Mouse (Mus musculus) ES-Bruce4 (cell line): ENCODE results near the gene Fhl3.

Experiments used
- CTCF ChIP-seq: IDR thresholded peaks from one replicate; pipeline ENCODE4 v1.8.1; 2011; ENCODE audit warnings: low read depth, low read length
- EP300 ChIP-seq: IDR thresholded peaks from 2 replicates; pipeline ENCODE4 v1.6.1; 2011; ENCODE audit warnings: low read depth, low read length; ENCODE audit not compliant: insufficient read depth
- POLR2A ChIP-seq: IDR thresholded peaks from one replicate; pipeline ENCODE4 v1.8.1; 2011; ENCODE audit warnings: low read length; ENCODE audit not compliant: insufficient read depth

DNA sequence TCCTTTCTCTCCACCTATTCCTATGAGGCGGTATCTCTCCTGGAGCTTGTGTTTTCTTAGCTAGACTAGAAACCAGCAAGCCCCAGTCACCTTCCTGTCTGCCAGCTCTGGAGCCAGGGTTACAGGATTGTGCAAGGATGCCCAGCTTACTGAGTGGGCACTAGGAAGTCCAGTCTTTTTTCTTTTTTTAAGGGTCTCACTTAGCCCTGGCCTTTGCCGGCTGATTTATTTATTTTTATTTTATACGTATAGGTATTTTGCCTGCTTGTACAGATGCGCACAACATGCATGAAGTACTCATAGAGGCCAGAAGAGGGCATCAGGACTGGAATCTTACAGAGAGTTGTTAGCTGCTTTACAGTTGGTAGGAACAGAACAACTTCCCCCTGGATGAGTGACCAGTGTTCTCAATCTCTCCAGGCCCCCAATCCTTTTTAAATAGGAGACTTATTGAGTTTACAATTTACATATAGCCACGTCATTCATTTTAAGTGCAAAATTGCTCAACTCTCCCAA lies 10.3 kb downstream of the Fhl3 start:
- TF ChIP-seq EP300 (no peak), CTCF (peak; percentile 1), POLR2A (no peak)
